Mouse (Mus musculus): ENCODE data around the gene Dab1.
A peak's percentile ranks its signal among the peaks of the same experiment; 100 is the strongest.

Dab1 gene

GRCm38 (mm10) chr4:104596936-104597335 lies 977.8 kb downstream of the Dab1 start:
- no peak for DNase-seq (ENCODE audit: low spot score in 2 of 2)

GRCm38 (mm10) chr4:104597490-104598465 lies 978.6 kb downstream of the Dab1 start:
- no peak for DNase-seq (ENCODE audit: low spot score in 2 of 2)

- no peak for DNase-seq (ENCODE audit: low spot score in 2 of 2)
Observed at GRCm38 (mm10) chr4:104602804-104603203, 983.6 kb downstream of the Dab1 start.

- no peak for DNase-seq (ENCODE audit: low spot score in 2 of 2)
Observed at GRCm38 (mm10) chr4:104604298-104604697, 985.1 kb downstream of the Dab1 start.

GRCm38 (mm10) chr4:104606881-104607280 lies 987.7 kb downstream of the Dab1 start:
- DNase-seq (ENCODE audit: low spot score in 2 of 2), result no peak

- DNase-seq (ENCODE audit: low spot score in 2 of 2), result no peak
Observed at GRCm38 (mm10) chr4:104607636-104608035, 988.5 kb downstream of the Dab1 start.

- DNase-seq (ENCODE audit: low spot score in 2 of 2), result no peak
Observed at GRCm38 (mm10) chr4:104619452-104619851, 1000.3 kb downstream of the Dab1 start.

GRCm38 (mm10) chr4:104625316-104625715 lies 1006.2 kb downstream of the Dab1 start:
- no peak for DNase-seq (ENCODE audit: low spot score in 2 of 2)

GRCm38 (mm10) chr4:104628708-104629107 lies 1009.5 kb downstream of the Dab1 start:
- no peak for DNase-seq (ENCODE audit: low spot score in 2 of 2)

GRCm38 (mm10) chr4:104637016-104637415 lies 1017.9 kb downstream of the Dab1 start:
- DNase-seq (ENCODE audit: low spot score in 2 of 2), result no peak

GRCm38 (mm10) chr4:104640617-104641016 lies 1021.5 kb downstream of the Dab1 start:
- DNase-seq (ENCODE audit: low spot score in 2 of 2), result no peak

GRCm38 (mm10) chr4:104642761-104643469 lies 1023.8 kb downstream of the Dab1 start:
- no peak for DNase-seq (ENCODE audit: low spot score in 2 of 2)

GRCm38 (mm10) chr4:104643534-104644356 lies 1024.6 kb downstream of the Dab1 start:
- peak in 1 of 2 experiments; percentile 36 for DNase-seq (ENCODE audit: low spot score in 2 of 2)

GRCm38 (mm10) chr4:104644357-104644630 lies 1025.1 kb downstream of the Dab1 start:
- DNase-seq (ENCODE audit: low spot score in 2 of 2), result no peak

GRCm38 (mm10) chr4:104644862-104645261 lies 1025.7 kb downstream of the Dab1 start:
- no peak for DNase-seq (ENCODE audit: low spot score in 2 of 2)

GRCm38 (mm10) chr4:104651761-104652160 lies 1032.6 kb downstream of the Dab1 start:
- no peak for DNase-seq (ENCODE audit: low spot score in 2 of 2)

- DNase-seq (ENCODE audit: low spot score in 2 of 2), result peak in 1 of 2 experiments; percentile 37
Observed at GRCm38 (mm10) chr4:104656728-104657127, 1037.6 kb downstream of the Dab1 start.

- no peak for DNase-seq (ENCODE audit: low spot score in 2 of 2)
Observed at GRCm38 (mm10) chr4:104662841-104663614, 1043.9 kb downstream of the Dab1 start.

- peak in 1 of 2 experiments; percentile 43 for DNase-seq (ENCODE audit: low spot score in 2 of 2)
Observed at GRCm38 (mm10) chr4:104665553-104665952, 1046.4 kb downstream of the Dab1 start.

- DNase-seq (ENCODE audit: low spot score in 2 of 2), result no peak
Observed at GRCm38 (mm10) chr4:104666831-104667551, 1047.8 kb downstream of the Dab1 start.

- no peak for DNase-seq (ENCODE audit: low spot score in 2 of 2)
Observed at GRCm38 (mm10) chr4:104668061-104668460, 1048.9 kb downstream of the Dab1 start.
